Mouse (Mus musculus) erythroid progenitor cell, adult 5-6 weeks (primary cell): ENCODE data around the gene Zc3hc1. TPM values are rescaled to one million over a fixed set of nuclear protein-coding genes. Genes with fewer than 3 reads are reported as not detected.
"Not testable (repeated sequence)": the region's sequence is repeated elsewhere in the genome, so short reads cannot be mapped to it uniquely, and the experiment has no call there.

Experiments
- ATAC-seq: replicated peaks from 2 replicates; pipeline ENCODE4 v1.8.0; 2016; ENCODE audit warnings: moderate number of reproducible peaks, mild to moderate bottlenecking, moderate TSS enrichment, inconsistent platforms; ENCODE audit not compliant: poor library complexity, low FRiP score, severe bottlenecking
- total RNA-seq, 2 experiments: library from RNA; stranded (forward) in 1 of 2; stranded (reverse) in 1 of 2; fragments of 150-400 nt in 1 of 2; fragments of 186-747, 209-891 nt in 1 of 2; gene quantifications; 2 replicates each; pipeline versions ENCODE4 v1.2.3 to v1.2.4; 2015 to 2017; ENCODE audit warnings: low replicate concordance in 2 of 2

Zc3hc1 gene
- total RNA-seq (2015; ENCODE audit: low replicate concordance) (8.4 and 21.6 TPM in 2 replicates), total RNA-seq (2017; ENCODE audit: low replicate concordance) (9.1 and 13.9 TPM in 2 replicates)

DNA sequence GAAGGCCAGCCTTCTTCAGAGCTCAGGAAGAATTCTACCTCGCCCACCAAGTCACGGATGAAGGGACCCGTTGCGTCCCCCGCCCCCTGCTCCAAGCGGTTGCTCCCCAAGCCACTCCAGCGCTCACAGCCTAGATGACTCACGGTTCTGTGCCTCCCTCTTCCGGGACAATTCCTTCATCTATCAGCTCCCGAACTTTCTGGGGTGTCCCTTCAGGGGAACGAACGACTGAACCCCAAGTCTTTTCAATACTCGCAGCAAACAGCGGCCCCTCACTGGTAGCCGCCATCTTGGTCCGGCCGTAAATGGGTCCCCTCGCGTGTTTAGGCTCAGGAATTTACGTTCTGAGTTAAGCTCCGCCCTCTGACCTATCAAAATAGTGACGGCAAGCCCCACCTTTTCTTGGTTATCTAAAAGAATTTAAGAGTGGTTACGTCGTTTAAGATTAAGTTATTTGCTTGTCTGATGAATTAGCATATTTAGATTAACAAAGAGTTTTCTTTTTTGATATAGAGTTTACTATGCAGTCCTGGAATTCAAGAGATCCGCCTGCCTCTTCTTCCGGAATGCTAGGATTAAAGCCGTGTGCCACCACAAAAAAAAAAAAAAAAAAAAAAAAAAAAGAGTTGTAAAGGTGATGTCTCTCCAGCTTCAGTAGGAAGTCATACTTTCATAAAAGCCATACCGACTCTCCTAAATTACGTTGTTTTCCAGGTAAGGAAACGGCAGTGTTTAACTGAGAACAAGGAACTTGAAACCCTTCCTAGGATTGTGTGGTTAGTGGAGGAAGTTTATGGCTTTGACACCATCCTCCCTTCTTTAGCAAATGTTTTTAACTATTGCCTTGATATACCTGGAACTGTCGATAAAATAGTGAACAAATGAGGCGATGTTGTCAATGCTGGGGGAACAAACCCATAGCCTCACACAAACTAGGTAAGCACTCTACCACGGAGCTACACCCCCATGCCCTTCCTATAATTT, at the start of gene Zc3hc1:
Zc3hc1 (minus strand) TSS at position 315 of the 984 bp plus-strand sequence.
- ATAC-seq: peak; percentile 100

DNA sequence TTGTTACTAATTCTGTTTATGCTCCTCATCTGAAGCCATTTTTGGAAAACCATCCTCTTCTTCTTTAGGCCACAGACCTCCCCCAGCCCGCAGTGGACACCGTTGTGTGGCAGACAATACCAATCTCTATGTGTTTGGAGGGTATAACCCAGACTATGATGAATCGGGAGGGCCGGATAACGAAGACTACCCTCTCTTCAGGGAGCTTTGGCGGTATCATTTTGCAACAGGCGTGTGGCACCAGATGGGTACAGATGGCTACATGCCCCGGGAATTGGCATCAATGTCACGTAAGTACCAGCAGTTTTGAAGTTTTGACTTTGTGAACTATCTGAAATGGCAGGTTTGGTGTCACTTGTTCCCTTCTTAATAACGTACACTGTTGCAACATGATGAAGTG, 48.7 kb upstream of the Zc3hc1 start:
- ATAC-seq: no peak

DNA sequence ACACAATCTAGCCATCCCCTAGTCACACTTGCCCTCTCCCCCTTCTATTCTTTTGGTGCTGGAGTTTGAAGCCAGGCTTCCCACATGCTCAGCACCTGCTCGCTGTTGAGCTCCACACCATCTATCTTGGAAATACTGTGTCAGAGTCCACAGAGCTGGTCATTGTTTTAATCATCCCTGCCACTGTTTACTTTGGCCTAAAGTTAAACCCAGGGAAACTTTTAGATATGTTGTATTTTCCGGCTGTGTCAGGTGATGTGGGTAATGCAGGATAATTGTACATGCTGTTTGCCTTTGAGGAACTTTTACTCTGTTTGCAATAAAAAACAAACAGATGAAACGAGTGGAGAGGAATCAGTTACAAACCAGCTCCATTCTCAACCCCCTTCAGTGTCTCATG, 46.2 kb upstream of the Zc3hc1 start:
- ATAC-seq: no peak

DNA sequence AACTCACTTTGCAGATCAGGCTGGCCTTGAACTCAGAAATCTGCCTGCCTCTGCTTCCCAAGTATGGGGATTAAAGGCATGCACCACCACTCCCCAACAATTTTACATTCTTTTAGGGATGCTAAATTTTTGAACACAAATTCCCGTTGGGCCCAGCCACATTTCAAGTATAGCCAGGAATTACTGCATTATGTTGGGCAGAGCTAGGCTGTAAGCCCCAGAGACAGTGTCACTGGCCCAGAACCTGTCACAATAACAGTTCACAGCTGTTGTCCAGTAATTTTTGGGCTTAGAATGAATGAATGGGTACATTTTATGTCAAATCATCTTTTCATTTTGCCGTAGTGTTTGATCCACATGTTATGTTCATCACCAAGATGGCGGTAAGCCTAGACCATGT, 45.6 kb upstream of the Zc3hc1 start:
- ATAC-seq: no peak

DNA sequence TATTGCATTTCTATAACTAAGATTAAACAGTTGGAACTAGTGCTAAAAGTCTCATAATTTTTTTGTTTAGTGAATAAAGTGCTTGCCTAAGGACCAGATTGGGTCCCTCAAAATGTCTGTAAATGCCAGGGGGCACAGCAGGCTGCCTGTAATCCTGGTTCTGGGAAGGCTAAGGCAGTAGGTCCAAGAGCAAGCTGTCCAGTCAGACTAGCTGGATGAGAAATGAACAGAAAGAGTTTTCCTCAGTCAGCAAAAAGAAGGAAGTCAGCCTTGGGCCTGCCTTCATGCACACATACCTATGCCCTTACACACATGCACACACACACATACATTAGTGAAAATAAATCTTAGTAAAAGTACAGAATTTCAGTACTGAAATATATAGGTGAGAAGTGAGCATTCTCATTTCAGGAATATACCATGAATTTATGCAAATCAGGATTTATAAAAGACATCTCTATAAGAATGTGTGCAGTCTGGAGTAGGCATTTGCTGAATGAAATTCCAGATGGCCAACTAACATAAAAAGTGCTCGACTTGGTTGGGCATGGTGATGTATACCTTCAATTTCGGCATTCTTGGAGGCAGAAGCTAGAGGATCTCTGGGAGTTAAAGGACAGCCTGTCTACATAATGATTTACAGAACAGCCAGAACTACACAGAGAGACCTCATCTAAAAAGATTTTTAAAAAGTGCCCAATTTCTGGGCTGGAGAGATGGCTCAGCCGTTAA, 41.8 kb upstream of the Zc3hc1 start:
- ATAC-seq: no peak

DNA sequence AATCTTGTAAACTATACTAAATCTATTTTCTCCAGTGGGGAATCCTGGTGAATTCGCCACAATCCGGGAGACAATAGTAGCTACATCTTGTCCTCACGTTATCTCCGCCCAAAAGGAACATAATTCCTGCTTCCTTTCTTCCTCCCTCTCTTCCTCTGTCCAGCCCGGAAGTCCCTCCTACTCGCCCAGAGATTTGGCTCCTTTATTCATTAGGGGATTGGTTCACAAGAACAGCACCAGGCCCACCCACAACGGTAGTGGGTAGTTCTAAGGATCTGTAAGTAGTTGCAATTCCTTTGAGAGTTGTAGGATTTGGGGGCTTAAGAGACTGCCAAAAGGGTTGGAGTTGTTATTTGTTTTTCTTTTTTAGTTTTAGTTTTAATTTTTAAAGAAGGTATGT, 26.0 kb upstream of the Zc3hc1 start:
- no peak for ATAC-seq

DNA sequence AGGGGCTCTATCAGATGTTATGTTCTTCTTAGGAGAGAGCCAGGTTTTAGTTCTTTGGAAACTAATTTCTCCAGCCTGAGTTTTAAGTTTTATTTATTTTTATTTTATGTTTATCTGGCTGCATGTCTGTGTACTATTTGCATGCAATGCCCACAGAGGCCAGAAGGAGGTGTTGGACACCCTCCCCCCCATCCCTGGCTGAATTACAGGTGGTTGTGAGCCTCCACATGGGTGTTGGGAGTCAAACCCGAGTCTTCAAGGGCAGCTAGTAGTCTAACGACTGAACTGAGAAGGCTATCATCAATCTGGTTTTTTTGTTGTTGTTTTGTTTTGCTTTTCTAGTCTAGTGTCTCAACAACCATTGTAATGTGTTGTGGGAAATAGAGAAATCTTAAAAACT, 25.3 kb upstream of the Zc3hc1 start:
- no peak for ATAC-seq

DNA sequence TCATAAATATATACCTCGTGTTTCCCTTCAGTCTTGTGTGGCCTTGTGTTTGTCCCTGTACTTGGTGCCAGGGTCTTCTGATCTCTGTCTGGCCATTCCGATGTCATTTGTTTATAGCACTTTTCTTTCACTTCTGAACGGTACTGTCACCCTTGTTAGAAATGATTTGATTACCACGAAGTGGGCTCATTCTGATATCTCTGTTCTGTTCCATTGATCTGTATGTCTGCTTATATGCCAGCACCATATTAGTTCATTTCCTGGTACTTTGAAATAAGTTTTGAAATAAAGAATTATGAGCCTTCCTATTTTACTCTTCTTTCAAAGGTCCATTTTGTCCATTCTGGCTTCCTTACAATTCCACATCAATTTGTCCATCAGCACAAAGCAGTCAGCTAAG, 20.5 kb upstream of the Zc3hc1 start:
- ATAC-seq: no peak

DNA sequence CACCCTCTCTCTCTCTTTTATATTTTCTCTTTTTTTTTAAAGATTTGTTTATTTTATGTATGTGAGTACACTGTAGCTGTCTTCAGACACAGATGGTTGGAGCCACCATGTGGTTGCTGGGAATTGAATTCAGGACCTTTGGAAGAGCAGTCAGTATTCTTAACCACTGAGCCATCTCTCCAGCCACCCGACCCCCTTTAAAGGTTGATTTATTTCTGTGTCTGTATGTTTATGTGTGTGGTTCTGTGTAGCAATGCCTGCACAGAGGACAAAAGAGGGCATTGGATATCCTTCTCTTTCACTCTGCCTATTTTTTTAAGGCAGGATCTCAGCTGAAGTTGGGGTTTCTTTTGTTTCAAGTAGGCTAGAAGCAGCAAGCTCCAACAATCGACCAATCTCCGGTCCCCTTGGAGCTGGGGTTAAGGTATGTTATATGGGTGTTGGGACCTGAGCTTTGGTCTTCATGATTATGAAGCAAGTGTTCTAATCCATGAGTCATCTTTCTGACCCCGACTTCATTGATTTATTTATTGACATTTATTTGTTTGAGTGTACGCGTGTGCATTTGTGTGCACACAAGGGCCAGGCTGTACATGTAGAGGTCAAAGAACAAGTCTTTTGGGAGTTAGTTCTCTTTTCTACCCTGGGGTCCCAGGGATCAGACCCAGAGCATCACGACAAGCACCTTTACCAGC, 18.7 kb upstream of the Zc3hc1 start:
- ATAC-seq: no peak

DNA sequence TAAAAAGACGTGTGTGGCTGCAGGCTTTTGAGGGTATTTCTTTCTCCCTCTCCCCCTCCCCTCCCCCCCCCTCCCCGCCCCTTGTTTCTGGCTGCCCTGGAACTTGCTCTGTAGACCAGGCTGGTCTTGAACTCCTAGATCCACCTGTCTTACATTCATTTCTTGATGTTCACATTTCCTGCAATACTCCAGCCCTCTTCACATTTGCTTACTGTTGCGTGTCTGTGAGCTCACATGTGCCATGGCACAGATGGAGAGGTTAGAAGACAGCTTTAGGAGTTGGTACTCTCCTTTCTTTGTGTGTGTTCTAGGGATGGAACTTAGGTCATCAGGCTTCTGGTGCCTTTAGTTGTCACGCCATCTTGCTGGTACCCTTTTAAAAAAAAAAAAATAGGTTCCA, 17.4 kb upstream of the Zc3hc1 start:
- no peak for ATAC-seq

DNA sequence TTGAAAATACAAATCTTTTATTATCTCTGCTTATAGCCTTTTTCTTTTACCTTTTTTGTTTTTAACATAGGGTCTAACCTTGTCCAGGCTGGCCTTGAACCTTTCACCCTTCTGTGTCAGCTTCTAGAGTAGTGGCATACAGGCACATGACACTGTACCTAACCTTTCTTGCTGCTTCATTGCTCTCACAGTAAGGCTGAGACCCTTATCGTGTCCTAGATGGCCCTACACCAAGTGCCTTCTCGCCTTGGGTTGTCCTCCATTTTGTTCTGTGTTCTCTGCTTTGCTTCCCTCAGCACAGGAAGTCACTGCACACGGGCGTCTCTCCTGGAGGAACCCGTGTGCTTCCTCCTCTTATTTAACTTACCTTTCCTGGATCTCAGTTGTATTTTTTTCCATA, 13.8 kb upstream of the Zc3hc1 start:
- ATAC-seq: no peak

DNA sequence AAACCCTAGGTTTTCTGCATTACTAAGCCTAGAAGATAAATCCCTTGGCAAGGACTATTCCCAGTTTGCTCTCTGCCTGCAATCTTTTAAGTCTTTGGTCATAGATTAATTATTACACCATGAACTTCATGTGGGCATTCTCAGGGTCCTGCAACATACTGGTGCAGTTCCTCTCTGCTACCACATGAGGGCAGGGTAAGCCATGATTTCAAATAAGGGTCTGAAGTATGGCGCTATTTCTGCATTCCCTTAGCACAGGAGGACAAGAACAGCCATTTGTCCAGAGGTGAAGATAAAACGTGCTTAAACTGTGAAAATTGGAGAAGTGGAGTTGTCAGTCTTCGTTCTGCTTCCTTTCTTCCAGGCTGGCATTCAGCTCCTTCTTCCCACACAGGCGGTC, 12.6 kb upstream of the Zc3hc1 start:
- ATAC-seq: peak; percentile 62

DNA sequence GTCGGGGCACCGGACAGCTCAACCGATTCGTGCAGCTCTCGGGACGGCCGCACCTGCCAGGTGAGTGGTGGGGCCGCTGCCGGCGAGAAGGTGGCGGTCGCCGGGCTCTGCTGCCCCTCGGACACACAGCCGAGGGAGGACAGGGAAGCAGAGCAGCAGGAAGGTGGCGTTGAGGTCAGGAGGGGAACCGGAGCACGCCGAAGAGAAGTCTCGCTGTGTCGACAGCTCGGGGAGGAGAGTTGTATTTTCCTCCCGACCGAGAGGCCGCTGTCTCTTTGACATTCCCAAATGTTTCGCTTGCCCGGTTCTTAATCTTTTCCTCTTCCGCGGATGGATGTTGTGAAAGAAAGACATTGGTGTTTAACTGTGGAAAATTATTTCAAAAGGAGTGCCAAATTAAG, 11.3 kb upstream of the Zc3hc1 start:
- ATAC-seq: peak; percentile 60

DNA sequence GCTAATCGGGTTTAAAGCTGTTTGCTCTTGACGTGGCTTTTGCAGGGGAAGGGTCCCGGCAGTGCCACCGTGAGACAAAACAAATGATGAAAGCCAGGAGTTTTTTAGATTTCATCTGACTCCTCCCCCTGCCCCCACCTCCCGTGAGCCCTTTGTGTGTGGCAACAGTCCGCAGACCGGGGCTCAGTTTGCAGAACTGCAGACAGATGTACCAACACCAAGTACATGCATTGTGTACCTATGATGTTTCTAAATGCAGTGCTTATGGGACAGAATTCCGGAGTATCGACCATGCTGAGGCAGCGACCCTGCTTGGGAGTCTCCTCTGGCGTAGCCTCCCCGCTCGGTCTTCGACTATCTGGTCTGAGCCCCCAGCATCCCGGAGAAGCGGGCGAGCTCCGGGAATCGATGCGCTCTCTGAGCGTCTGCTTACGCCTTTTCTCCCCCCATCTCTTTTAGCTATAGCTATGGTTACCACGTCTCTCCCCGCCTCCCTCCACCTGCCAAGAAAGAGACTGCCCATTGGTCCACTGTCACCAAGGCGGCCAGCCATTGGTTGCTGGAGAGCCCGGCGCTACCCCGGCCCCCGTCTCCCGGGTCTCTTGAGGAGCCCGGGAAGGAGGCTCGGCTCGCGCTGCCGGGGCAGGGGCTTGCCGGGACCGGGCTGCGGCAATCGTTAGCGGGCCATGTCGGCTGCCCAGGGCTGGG, 10.6 kb upstream of the Zc3hc1 start, which contains the start of gene Klhdc10:
Klhdc10 (plus strand) TSS at position 561 of the 708 bp plus-strand sequence.
- peak; percentile 95 for ATAC-seq

DNA sequence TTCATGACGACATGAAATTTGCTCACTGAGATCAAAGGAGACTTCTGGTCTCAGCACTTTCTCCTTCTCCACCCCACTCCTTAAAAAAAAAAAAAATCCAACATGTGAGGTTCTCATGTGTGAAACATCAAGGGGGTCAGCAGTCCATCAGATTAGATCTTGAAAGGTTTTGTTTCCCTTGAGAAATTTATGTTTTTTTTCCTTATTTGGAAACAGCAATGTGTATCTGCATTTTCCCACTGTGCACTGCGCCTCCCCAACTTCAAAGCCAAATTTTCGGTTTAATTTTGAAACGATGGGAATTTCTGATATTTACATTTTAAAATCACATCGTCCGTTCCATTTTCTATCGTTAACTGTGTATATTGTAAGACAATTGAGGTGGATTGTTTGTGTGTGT, 9.9 kb upstream of the Zc3hc1 start:
- ATAC-seq: no peak

DNA sequence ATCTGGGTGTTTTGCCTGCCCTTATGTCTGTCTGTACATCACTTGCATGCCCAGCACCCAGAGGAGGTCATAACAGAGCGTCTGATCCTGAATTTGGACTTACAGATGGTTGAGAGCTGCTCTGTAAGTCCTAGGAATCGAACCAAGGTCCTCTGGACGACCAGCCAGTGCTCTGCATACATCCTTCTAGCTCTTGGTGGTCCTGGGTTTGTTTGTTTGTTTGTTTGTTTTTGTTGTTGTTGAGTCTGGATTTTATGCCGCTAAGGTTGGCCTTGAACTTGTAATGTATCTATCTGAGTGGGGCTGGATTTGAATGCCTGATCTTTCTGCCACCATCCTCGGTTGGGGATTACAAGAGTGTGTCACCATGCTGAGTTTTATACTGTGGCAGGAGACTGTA, 9.3 kb upstream of the Zc3hc1 start:
- ATAC-seq: no peak

DNA sequence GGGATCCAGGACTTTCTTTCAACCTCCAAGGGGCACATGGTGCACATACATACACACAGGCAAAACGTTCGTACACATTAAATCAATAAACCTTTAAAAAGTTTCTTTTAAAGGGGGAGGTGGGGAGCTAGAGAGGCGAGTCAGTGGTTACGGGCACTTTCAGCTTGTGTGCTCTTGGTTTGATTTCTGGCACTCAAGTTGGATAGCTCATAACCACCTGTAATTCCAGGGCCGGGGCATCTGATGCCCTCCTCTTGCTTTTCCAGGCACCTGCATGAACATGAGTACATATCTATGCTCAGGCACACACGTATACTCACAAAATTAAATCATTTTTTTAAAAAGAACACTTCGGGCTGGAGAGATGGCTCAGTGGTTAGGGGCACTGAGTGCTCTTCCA, 1.2 kb upstream of the Zc3hc1 start:
- ATAC-seq: no peak

DNA sequence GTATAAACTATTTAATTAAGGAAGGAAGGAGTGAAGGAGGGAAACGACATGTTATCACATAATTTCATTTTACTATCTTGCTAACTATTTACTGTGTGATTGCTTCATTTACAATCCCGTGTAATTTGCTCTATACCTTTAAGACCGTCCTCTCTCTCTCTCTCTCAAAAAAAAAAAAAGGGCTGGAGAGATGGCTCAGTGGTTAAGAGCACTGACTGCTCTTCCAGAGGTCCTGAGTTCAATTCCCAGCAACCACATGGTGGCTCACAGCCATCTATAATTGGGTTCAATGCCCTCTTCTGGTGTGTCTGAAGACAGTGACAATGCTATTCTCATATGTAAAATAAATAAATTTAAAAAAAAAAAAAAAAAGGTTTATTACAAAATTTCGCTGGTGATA, 557 bp downstream of the Zc3hc1 start:
- not testable (repeated sequence) for ATAC-seq

DNA sequence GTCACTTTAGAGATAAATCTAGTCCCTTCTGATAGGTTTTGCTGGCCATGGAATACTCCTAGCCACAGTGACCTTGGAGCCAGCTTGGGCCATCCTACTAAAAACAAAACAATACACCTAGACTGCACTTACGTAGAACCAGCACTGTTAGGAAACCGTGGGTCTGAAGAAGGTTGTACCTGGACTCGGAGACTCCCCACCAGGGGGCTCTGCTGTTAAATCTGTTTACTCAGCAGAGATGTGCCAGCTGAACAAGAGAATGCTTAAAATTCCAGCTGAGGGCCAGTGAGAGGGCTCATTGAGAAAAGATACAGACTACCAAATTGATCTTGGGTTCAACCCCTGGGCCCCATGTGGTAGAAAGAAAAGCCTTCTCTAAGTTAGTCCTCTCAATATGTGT, 9.7 kb downstream of the Zc3hc1 start:
- ATAC-seq: no peak

DNA sequence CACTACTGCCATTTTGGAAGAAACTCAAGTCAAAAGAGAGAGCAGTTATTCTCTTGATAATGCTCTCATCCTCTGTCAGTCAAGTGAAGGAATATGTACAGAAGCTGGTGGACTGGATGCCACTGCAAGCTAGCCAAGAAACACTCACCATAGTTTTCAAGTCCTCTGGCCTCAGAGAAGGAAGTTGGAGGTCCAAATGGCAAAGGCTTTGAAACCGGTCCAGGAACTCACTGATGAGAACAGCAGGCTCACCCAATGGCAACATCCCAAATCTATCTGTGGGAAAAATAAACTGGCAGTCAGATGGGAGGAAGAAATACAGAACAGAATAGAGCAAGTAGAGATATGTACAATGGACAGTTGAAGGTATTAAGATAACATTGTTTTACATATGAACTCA, 15.0 kb downstream of the Zc3hc1 start:
- ATAC-seq: no peak
